Mouse (Mus musculus) G1E (cell line): Measurements from ENCODE around the gene Gpc4. TPM values are rescaled to one million over a fixed set of nuclear protein-coding genes. Genes with fewer than 3 reads are reported as not detected.

ENCODE experiments used
- ATAC-seq: 2 replicates; pipeline ENCODE4 v1.8.0; 2016; ENCODE audit warnings: mild to moderate bottlenecking; ENCODE audit not compliant: insufficient number of reproducible peaks, poor library complexity, low FRiP score, severe bottlenecking; ENCODE audit errors: extremely low read depth
- DNase-seq: peaks from one replicate; pipeline ENCODE4 v3.0.0; 2012; ENCODE audit warnings: low spot score
- H3K27me3 ChIP-seq: 2 replicates; pipeline ENCODE4 v1.6.1; 2012; ENCODE audit warnings: mild to moderate bottlenecking, low read length, inconsistent platforms; ENCODE audit not compliant: insufficient read depth
- H3K36me3 ChIP-seq: replicated peaks from 2 replicates; pipeline ENCODE3; 2012; ENCODE audit warnings: mild to moderate bottlenecking, inconsistent platforms
- H3K4me1 ChIP-seq: 2 replicates; pipeline ENCODE4 v1.6.1; 2012; ENCODE audit warnings: low read depth, low read length, inconsistent platforms, mixed read lengths; ENCODE audit not compliant: insufficient read depth
- H3K4me3 ChIP-seq: 2 replicates; pipeline ENCODE4 v1.5.1; 2012; ENCODE audit warnings: low read depth, mild to moderate bottlenecking, inconsistent platforms, low read length, moderate library complexity, mixed read lengths
- H3K9me3 ChIP-seq: replicated peaks from 2 replicates; pipeline ENCODE4 v1.6.1; 2012; ENCODE audit warnings: inconsistent platforms
- CTCF ChIP-seq: IDR thresholded peaks from 2 replicates; pipeline ENCODE4 v1.5.1; 2012; ENCODE audit warnings: low read depth, low read length, inconsistent platforms, mixed read lengths
- GATA1 ChIP-seq: IDR thresholded peaks from 2 replicates; pipeline ENCODE4 v1.6.1; 2012; ENCODE audit warnings: borderline replicate concordance, low read length, inconsistent platforms, mixed read lengths
- GATA2 ChIP-seq: IDR thresholded peaks from 2 replicates; pipeline ENCODE4 v1.6.1; 2012; ENCODE audit warnings: low read depth, low read length, inconsistent platforms, borderline replicate concordance
- POLR2AphosphoS5 ChIP-seq: IDR thresholded peaks from 2 replicates; pipeline ENCODE4 v1.6.1; 2012; ENCODE audit warnings: low read depth, low read length, inconsistent platforms; ENCODE audit not compliant: insufficient replicate concordance
- TAL1 ChIP-seq: conservative IDR thresholded peaks from 2 replicates; pipeline ENCODE4 v1.6.1; 2012; ENCODE audit warnings: low read depth, low read length, inconsistent platforms, mixed read lengths
- polyA plus RNA-seq: library from polyadenylated mRNA; stranded (reverse); fragments of >175 nt; gene quantifications from 2 replicates; pipeline ENCODE4 v1.2.3, GENCODE M21; 2012
- total RNA-seq, 2 experiments: library from RNA; stranded (forward) in 1 of 2; stranded (reverse) in 1 of 2; fragments of 200-1000 nt in 1 of 2; fragments of >200 nt in 1 of 2; fragmentation: Nextera tagmentation in 1 of 2; gene quantifications; 2 replicates each; pipeline ENCODE4 v1.2.3; 2014 to 2017

The Gpc4 gene
- total and polyA plus RNA-seq, 3 experiments = 22.7 to 86.4 (median 23.6) TPM

DNA sequence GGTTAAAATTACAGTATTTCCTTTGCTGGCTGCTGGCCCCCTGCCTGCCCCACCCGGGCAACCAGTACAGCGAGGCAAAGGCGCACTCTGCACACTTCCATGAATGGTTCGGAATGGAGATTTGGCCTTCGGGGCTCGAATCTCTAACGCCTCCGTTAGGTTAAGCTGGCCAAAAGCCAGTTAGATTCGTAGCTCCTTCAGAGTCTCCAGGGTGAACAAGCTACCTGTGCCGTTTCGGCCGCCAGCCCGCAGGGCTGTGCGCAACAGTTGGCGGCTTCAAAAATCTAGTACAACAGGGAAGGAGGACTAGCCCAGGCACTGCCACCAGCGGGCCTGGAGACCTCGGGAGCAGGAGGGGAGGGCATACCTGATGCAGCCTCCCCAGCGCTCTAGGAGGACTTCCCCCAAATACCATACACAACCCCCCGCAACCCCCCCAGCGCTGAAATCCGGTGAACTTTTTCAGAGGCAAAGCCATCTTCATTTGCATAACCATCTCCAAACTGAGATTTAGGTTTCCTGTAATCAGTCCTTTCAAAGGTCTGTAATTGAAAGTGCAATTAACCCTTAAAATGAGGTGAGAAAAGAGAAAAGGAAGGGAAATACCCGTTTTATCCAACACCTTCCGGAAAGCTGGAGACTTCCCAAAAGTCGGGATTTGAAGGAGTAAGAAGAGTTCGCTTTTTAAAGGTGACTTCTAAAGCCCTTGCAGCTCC, 1.5 kb downstream of the Gpc4 start:
- peaks cover 13% of the 10 kb centered on the region for H3K36me3 ChIP-seq
- no peaks in the 10 kb centered on the region for H3K27me3 ChIP-seq
- peaks cover 21% of the 10 kb centered on the region for H3K4me1 ChIP-seq
- TF ChIP-seq GATA1 (no peak), TAL1 (no peak), CTCF (no peak), POLR2AphosphoS5 (no peak), GATA2 (no peak)
- no peaks in the 10 kb centered on the region for H3K9me3 ChIP-seq
- DNase-seq (no peak), ATAC-seq (peak; percentile 30; the same call in 1 of the 2 replicates)
- peak overlapping the region; percentile 80 for H3K4me3 ChIP-seq

DNA sequence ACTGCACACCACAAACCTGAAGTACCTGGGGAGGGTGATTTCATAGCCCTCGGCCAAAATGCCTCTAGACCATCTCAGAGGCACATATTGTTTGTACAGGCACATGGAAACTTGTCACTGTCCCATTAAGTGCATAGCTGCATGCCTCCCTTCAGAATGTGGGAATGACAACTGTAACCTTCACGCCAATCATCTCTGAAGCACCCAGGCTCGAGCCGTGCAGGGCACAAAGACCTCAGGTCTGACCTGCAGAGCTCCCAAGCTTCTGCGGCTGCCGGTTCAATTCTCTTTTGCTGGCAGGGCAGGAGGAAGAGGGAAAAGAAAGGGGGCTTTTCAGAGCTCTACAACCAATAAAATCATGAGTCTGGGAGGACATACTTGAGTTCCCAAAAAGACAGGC, 2.3 kb downstream of the Gpc4 start:
- H3K36me3 ChIP-seq = peaks cover 13% of the 10 kb centered on the region
- ATAC-seq = no peak
- H3K9me3 ChIP-seq = no peaks in the 10 kb centered on the region
- peaks cover 21% of the 10 kb centered on the region for H3K4me1 ChIP-seq
- H3K27me3 ChIP-seq = no peaks in the 10 kb centered on the region
- peak overlapping the region; percentile 80; the same call in 1 of the 2 replicates for H3K4me3 ChIP-seq
- no peak for TF ChIP-seq TAL1
- no peak for TF ChIP-seq POLR2AphosphoS5
- TF ChIP-seq CTCF = no peak
- TF ChIP-seq GATA2 = no peak
- no peak for TF ChIP-seq GATA1
- no peak for DNase-seq

DNA sequence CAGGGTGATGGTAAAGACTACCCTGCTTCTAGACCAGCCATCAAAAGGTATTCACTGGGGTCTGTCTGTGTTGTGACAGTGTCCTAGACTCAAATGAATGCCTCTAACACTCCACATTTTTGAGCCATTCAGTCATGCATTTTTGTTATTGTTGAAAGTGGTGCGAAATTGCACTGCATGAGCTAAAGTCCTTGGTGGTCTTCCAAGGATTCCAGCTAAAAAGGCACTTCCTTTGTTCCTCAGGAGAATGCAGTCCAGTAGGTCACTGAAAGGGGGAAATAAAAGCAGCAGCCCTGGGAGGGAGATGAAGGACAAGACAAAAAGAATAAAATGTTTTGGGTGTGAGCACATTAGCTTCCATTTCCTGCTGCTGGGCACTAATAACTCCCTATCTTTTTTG, 2.8 kb downstream of the Gpc4 start:
- peaks cover 13% of the 10 kb centered on the region for H3K36me3 ChIP-seq
- DNase-seq (no peak), ATAC-seq (no peak)
- H3K9me3 ChIP-seq = no peaks in the 10 kb centered on the region
- H3K4me1 ChIP-seq = peaks cover 21% of the 10 kb centered on the region
- H3K27me3 ChIP-seq = no peaks in the 10 kb centered on the region
- H3K4me3 ChIP-seq = no peak overlapping the region; the same call in 1 of the 2 replicates
- TF ChIP-seq POLR2AphosphoS5 = no peak
- no peak for TF ChIP-seq GATA2
- no peak for TF ChIP-seq GATA1
- no peak for TF ChIP-seq CTCF
- TF ChIP-seq TAL1 = no peak

DNA sequence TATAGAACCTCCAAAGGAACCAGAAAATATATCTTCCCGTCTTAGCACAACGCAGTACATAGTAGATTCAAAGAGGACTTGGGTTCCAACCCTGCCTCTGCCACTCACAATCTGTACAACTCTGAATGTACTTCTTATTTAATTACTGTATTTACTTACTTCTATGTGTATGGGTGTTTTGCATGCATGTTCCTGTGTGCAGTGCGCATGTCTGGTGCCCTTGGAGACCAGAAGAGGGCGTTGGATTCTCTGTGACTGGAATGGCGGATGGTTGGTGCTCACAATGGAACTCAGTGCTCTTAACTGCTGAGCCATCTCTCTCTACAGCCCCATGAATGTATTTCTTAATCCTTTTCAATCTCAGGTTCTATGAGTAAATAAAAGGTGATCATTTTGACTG, 5.4 kb downstream of the Gpc4 start:
- no peak for ATAC-seq

DNA sequence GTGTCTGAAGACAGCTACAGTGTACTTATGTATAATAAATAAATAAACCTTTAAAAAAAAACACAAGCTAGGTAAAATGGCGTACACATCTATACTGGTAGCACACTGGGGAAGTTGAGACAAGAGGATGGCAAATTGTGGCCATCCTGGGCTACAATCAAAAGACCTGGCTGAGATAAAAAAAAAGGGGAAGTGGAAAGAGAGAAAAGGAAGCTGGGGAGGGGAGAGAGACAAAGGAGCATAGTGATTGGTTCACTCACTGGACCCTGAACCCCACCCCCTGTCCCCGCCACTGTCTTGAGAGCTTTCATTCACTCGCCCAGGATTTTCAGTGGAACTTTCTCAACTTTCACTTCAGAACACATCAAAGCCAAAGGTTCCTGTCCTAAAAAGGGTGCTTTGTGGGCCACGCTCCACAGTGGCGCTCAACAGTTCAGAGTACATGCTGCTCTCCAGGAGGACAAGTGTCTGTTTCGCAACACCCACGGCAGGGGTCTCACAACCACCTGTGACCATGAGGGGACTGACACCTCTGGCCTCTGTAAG, 9.6 kb downstream of the Gpc4 start:
- Histone ChIP-seq H3K9me3 (no peaks in the 10 kb centered on the region), H3K36me3 (peaks cover 20% of the 10 kb centered on the region), H3K27me3 (no peaks in the 10 kb centered on the region), H3K4me3 (no peak overlapping the region; the same call in 1 of the 2 replicates), H3K4me1 (peaks cover 46% of the 10 kb centered on the region)
- no peak for DNase-seq
- TF ChIP-seq GATA2 (no peak), GATA1 (no peak)
- ATAC-seq = no peak

More for the DNA sequence above, 5.4 kb downstream of the Gpc4 start:
- DNase-seq = no peak
- Histone ChIP-seq H3K4me1 (peaks cover 22% of the 10 kb centered on the region), H3K36me3 (peaks cover 16% of the 10 kb centered on the region), H3K27me3 (no peaks in the 10 kb centered on the region), H3K9me3 (no peaks in the 10 kb centered on the region), H3K4me3 (no peak overlapping the region)
- no peak for TF ChIP-seq POLR2AphosphoS5
- no peak for TF ChIP-seq GATA1
- TF ChIP-seq CTCF = no peak
- TF ChIP-seq GATA2 = no peak
- no peak for TF ChIP-seq TAL1

DNA sequence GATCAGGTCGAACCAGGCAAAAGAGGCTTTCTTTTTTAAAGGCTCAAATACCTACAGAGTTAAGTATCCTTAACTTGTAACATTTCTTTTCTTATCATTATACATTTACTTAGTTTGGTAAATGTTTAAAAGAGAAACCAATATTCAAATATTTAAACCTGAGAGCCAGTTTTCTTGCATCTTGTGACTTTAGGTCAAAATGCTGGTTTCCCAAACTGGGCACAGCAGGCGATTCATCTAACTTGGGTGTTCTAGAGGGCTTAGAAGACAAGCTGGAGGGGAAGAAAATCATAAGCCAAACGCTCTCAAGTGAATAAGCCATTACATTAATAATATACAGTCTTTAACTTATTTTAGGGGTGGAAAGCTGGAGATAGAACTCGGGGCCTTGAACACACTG, 10.2 kb downstream of the Gpc4 start:
- no peak for ATAC-seq
- Histone ChIP-seq H3K4me3 (no peak overlapping the region), H3K4me1 (peaks cover 46% of the 10 kb centered on the region), H3K36me3 (peaks cover 19% of the 10 kb centered on the region), H3K9me3 (no peaks in the 10 kb centered on the region), H3K27me3 (no peaks in the 10 kb centered on the region)
- TF ChIP-seq CTCF = no peak
- no peak for TF ChIP-seq GATA2
- no peak for TF ChIP-seq TAL1
- no peak for TF ChIP-seq GATA1
- TF ChIP-seq POLR2AphosphoS5 = no peak
- no peak for DNase-seq
